Mouse (Mus musculus): ENCODE measurements around the gene Gm43191. TPM values are rescaled to one million over a fixed set of nuclear protein-coding genes. Genes with fewer than 3 reads are reported as not detected.
"Not testable (repeated sequence)": the region's sequence is repeated elsewhere in the genome, so short reads cannot be mapped to it uniquely, and the experiment has no call there.

Gene Gm43191
- polyA plus RNA-seq, 1 experiment from 2014 or later: 0.59 TPM

GRCm38 (mm10) chr3:116702647-116703272 is 21.7 kb upstream of the Gm43191 start:
- Histone ChIP-seq H3K27ac (no peak overlapping the region), H3K36me3 (peaks cover 2% of the 10 kb centered on the region; the same call in 1 of the 2 replicates), H3K4me1 (peaks cover 4% of the 10 kb centered on the region), H3K4me3 (no peak overlapping the region), H3K9me3 (no peaks in the 10 kb centered on the region), H3K27me3 (ENCODE audit: insufficient read depth, poor library complexity, severe bottlenecking) (no peaks in the 10 kb centered on the region)
- no peak for DNase-seq (ENCODE audit: low spot score)
- WGBS: 86% methylated on average over 1 of the region's 1 CpGs

GRCm38 (mm10) chr3:116701601-116702000 is 20.5 kb upstream of the Gm43191 start:
- Histone ChIP-seq H3K27me3 (ENCODE audit: insufficient read depth, poor library complexity, severe bottlenecking) (no peaks in the 10 kb centered on the region), H3K9me3 (no peaks in the 10 kb centered on the region), H3K4me1 (peaks cover 4% of the 10 kb centered on the region), H3K4me3 (no peak overlapping the region), H3K27ac (no peak overlapping the region), H3K36me3 (no peaks in the 10 kb centered on the region)
- no peak for DNase-seq (ENCODE audit: low spot score)
- 94% methylated on average over 4 of the region's 4 CpGs for WGBS

GRCm38 (mm10) chr3:116698786-116699185 is 17.7 kb upstream of the Gm43191 start:
- H3K36me3 ChIP-seq: 0 out of 2 replicates have a peak, but pooled peaks cover under 1% of the 10 kb centered on the region
- no peak overlapping the region for H3K4me3 ChIP-seq
- H3K4me1 ChIP-seq: no peaks in the 10 kb centered on the region
- H3K27me3 ChIP-seq (ENCODE audit: insufficient read depth, poor library complexity, severe bottlenecking): no peaks in the 10 kb centered on the region
- 64% methylated on average over 2 of the region's 2 CpGs for WGBS
- no peak overlapping the region for H3K27ac ChIP-seq
- DNase-seq (ENCODE audit: low spot score): no peak
- H3K9me3 ChIP-seq: no peaks in the 10 kb centered on the region

- H3K27ac ChIP-seq: no peak overlapping the region
- WGBS: 79% methylated on average over 2 of the region's 2 CpGs
- H3K9me3 ChIP-seq: no peaks in the 10 kb centered on the region
- H3K36me3 ChIP-seq: peaks cover 11% of the 10 kb centered on the region; the same call in 1 of the 2 replicates
- no peaks in the 10 kb centered on the region for H3K27me3 ChIP-seq (ENCODE audit: insufficient read depth, poor library complexity, severe bottlenecking)
- DNase-seq (ENCODE audit: low spot score): no peak
- no peaks in the 10 kb centered on the region for H3K4me1 ChIP-seq
- no peak overlapping the region for H3K4me3 ChIP-seq
These were observed 14.6 kb upstream of the Gm43191 start for GRCm38 (mm10) chr3:116695666-116695985.

- peak overlapping the region; percentile 42; the same call in 1 of the 2 replicates for H3K27ac ChIP-seq
- no peak overlapping the region for H3K4me3 ChIP-seq
- H3K27me3 ChIP-seq (ENCODE audit: insufficient read depth, poor library complexity, severe bottlenecking): no peaks in the 10 kb centered on the region
- 84% methylated on average over 8 of the region's 8 CpGs for WGBS
- H3K36me3 ChIP-seq: peaks cover 13% of the 10 kb centered on the region; the same call in 1 of the 2 replicates
- H3K9me3 ChIP-seq: no peaks in the 10 kb centered on the region
- no peaks in the 10 kb centered on the region for H3K4me1 ChIP-seq
- DNase-seq (ENCODE audit: low spot score): no peak
These were observed 14.1 kb upstream of the Gm43191 start for GRCm38 (mm10) chr3:116694955-116695665.

- WGBS: 59% methylated on average over 3 of the region's 3 CpGs
- Histone ChIP-seq H3K36me3 (peaks cover 13% of the 10 kb centered on the region; the same call in 1 of the 2 replicates), H3K27ac (no peak overlapping the region), H3K9me3 (no peaks in the 10 kb centered on the region), H3K4me3 (no peak overlapping the region), H3K27me3 (ENCODE audit: insufficient read depth, poor library complexity, severe bottlenecking) (no peaks in the 10 kb centered on the region), H3K4me1 (no peaks in the 10 kb centered on the region)
- no peak for DNase-seq (ENCODE audit: low spot score)
These were observed 13.3 kb upstream of the Gm43191 start for GRCm38 (mm10) chr3:116694312-116694711.

- DNase-seq (ENCODE audit: low spot score); H3K4me3 ChIP-seq; H3K27me3 ChIP-seq (ENCODE audit: insufficient read depth, poor library complexity, severe bottlenecking); H3K27ac ChIP-seq; H3K9me3 ChIP-seq; H3K36me3 ChIP-seq: not testable (repeated sequence)
- 91% methylated on average over 9 of the region's 9 CpGs for WGBS
- peaks cover 16% of the 10 kb centered on the region; the same call in 1 of the 2 replicates for H3K4me1 ChIP-seq
These were observed 16.8 kb downstream of the Gm43191 start for GRCm38 (mm10) chr3:116664281-116664680.

GRCm38 (mm10) chr3:116662463-116662863 is 18.6 kb downstream of the Gm43191 start, which contains the start of gene Mfsd14a:
Gene Mfsd14a, minus strand, starts transcription at chr3:116662677.
- WGBS: 0% methylated on average over 39 of the region's 39 CpGs
- peaks cover 4% of the 10 kb centered on the region; the same call in 1 of the 2 replicates for H3K36me3 ChIP-seq
- peak within 1 kb of the TSS; percentile 98 for H3K4me3 ChIP-seq
- peak; percentile 99 for DNase-seq (ENCODE audit: low spot score)
- H3K27ac ChIP-seq: peak within 1 kb of the TSS; percentile 98
- H3K9me3 ChIP-seq: no peaks in the 10 kb centered on the region
- peaks cover 24% of the 10 kb centered on the region for H3K4me1 ChIP-seq
- H3K27me3 ChIP-seq (ENCODE audit: insufficient read depth, poor library complexity, severe bottlenecking): no peaks in the 10 kb centered on the region

GRCm38 (mm10) chr3:116661870-116662414 is 19.1 kb downstream of the Gm43191 start:
- H3K27ac ChIP-seq: peak overlapping the region; percentile 98
- WGBS: under 1% methylated on average over 67 of the region's 68 CpGs
- H3K36me3 ChIP-seq: no peaks in the 10 kb centered on the region
- peaks cover 29% of the 10 kb centered on the region for H3K4me1 ChIP-seq
- DNase-seq (ENCODE audit: low spot score): peak; percentile 79
- peak overlapping the region; percentile 98 for H3K4me3 ChIP-seq
- no peaks in the 10 kb centered on the region for H3K9me3 ChIP-seq
- no peaks in the 10 kb centered on the region for H3K27me3 ChIP-seq (ENCODE audit: insufficient read depth, poor library complexity, severe bottlenecking)

- no peak for DNase-seq (ENCODE audit: low spot score)
- H3K9me3 ChIP-seq: no peaks in the 10 kb centered on the region
- H3K4me1 ChIP-seq: peaks cover 34% of the 10 kb centered on the region
- no peaks in the 10 kb centered on the region for H3K27me3 ChIP-seq (ENCODE audit: insufficient read depth, poor library complexity, severe bottlenecking)
- H3K27ac ChIP-seq: peak overlapping the region; percentile 98
- no peaks in the 10 kb centered on the region for H3K36me3 ChIP-seq
- H3K4me3 ChIP-seq: peak overlapping the region; percentile 98
- 8% methylated on average over 16 of the region's 16 CpGs for WGBS
These were observed 19.7 kb downstream of the Gm43191 start for GRCm38 (mm10) chr3:116661288-116661869.

GRCm38 (mm10) chr3:116659856-116660430 is 21.1 kb downstream of the Gm43191 start:
- Histone ChIP-seq H3K4me1 (peaks cover 40% of the 10 kb centered on the region), H3K27me3 (ENCODE audit: insufficient read depth, poor library complexity, severe bottlenecking) (no peaks in the 10 kb centered on the region), H3K9me3 (no peaks in the 10 kb centered on the region), H3K4me3 (no peak overlapping the region; the same call in 1 of the 2 replicates), H3K36me3 (no peaks in the 10 kb centered on the region), H3K27ac (no peak overlapping the region)
- WGBS: 77% methylated on average over 13 of the region's 13 CpGs
- no peak for DNase-seq (ENCODE audit: low spot score)

- 84% methylated on average over 15 of the region's 15 CpGs for WGBS
- Histone ChIP-seq H3K9me3 (no peaks in the 10 kb centered on the region), H3K4me1 (peaks cover 40% of the 10 kb centered on the region), H3K4me3 (no peak overlapping the region), H3K27me3 (ENCODE audit: insufficient read depth, poor library complexity, severe bottlenecking) (no peaks in the 10 kb centered on the region), H3K36me3 (no peaks in the 10 kb centered on the region), H3K27ac (no peak overlapping the region)
- no peak for DNase-seq (ENCODE audit: low spot score)
These were observed 22.0 kb downstream of the Gm43191 start for GRCm38 (mm10) chr3:116658928-116659565.

Data from heart, embryonic 10.5 days (tissue).